In genomic region chr12:106956266-106956665, GRCm38 (mm10) we compare ENCODE assay signal across 11 mouse cellular contexts.
DNase-seq lines count a peak whose midpoint lies in the region; ATAC-seq and TF ChIP-seq lines count a peak whose summit lies in the region.
"Had no signal": no experiment of that assay in that cellular context is flagged by ENCODE, and none has a peak within 500 bp of the region (broad histone marks: within the 10 kb centered on the region; RNA-seq: fewer than 3 reads in every experiment).

No protein-coding gene starts in this region.

- TF ChIP-seq CTCF in brain, embryonic 14.5 days (IDR thresholded peaks at IDR 0.05; ENCODE audit: borderline replicate concordance, extremely low read depth, insufficient read depth, insufficient read length): no peak

- WGBS in forebrain, embryonic 12.5 days: 76% methylated on average over 6 of the region's 6 CpGs
- 77% methylated on average over 6 of the region's 6 CpGs for WGBS in forebrain, embryonic 11.5 days
- WGBS in embryonic facial prominence, embryonic 10.5 days: 86% methylated on average over 6 of the region's 6 CpGs
- WGBS in hindbrain, embryonic 16.5 days: 40% methylated on average over 6 of the region's 6 CpGs

- H3K9ac ChIP-seq in forebrain, embryonic 12.5 days: no peak overlapping the region
- H3K9ac ChIP-seq in forebrain, embryonic 11.5 days (ENCODE audit: low read length): no peak overlapping the region
- H3K9ac ChIP-seq in hindbrain, embryonic 16.5 days (ENCODE audit: low read depth, low read length): no peak overlapping the region
- H3K9ac ChIP-seq: liver, embryonic 12.5 days had no signal

- no peaks in the 10 kb centered on the region for H3K9me3 ChIP-seq in forebrain, embryonic 12.5 days
- H3K9me3 ChIP-seq in forebrain, embryonic 11.5 days (ENCODE audit: control insufficient read depth, low read length): no peaks in the 10 kb centered on the region
- no peaks in the 10 kb centered on the region for H3K9me3 ChIP-seq in embryonic facial prominence, embryonic 10.5 days
- H3K9me3 ChIP-seq in hindbrain, embryonic 16.5 days (ENCODE audit: control insufficient read depth, low read length): no peaks in the 10 kb centered on the region
- H3K9me3 ChIP-seq: liver, embryonic 12.5 days had no signal

- no peak overlapping the region for H3K4me2 ChIP-seq in forebrain, embryonic 12.5 days
- H3K4me2 ChIP-seq in forebrain, embryonic 11.5 days (ENCODE audit: low read depth, low read length, severe bottlenecking): no peak overlapping the region
- no peak overlapping the region for H3K4me2 ChIP-seq in hindbrain, embryonic 16.5 days (ENCODE audit: low read length)
- H3K4me2 ChIP-seq: liver, embryonic 12.5 days had no signal

- no peaks in the 10 kb centered on the region for H3K27me3 ChIP-seq in forebrain, embryonic 12.5 days
- H3K27me3 ChIP-seq in forebrain, embryonic 11.5 days (ENCODE audit: control insufficient read depth, insufficient read depth, low read length): no peaks in the 10 kb centered on the region
- H3K27me3 ChIP-seq in embryonic facial prominence, embryonic 10.5 days (replicated peaks; ENCODE audit: low read depth, poor library complexity, severe bottlenecking): no peaks in the 10 kb centered on the region; the same call in 1 of the 2 replicates
- no peaks in the 10 kb centered on the region for H3K27me3 ChIP-seq in hindbrain, embryonic 16.5 days (replicated peaks; ENCODE audit: control insufficient read depth, insufficient read depth, low read length)
- H3K27me3 ChIP-seq: liver, embryonic 12.5 days had no signal

- ATAC-seq in forebrain, embryonic 12.5 days (ENCODE audit: low FRiP score): no peak
- ATAC-seq in forebrain, embryonic 11.5 days (replicated peaks; ENCODE audit: low FRiP score): no peak
- ATAC-seq in hindbrain, embryonic 16.5 days: peak; percentile 19; the same call in 1 of the 2 replicates
- ATAC-seq: liver, embryonic 12.5 days had no signal

- no peak overlapping the region for H3K4me3 ChIP-seq in forebrain, embryonic 12.5 days (replicated peaks)
- H3K4me3 ChIP-seq in forebrain, embryonic 11.5 days (ENCODE audit: low read depth, low read length): no peak overlapping the region
- H3K4me3 ChIP-seq in embryonic facial prominence, embryonic 10.5 days: no peak overlapping the region
- no peak overlapping the region for H3K4me3 ChIP-seq in hindbrain, embryonic 16.5 days (ENCODE audit: low read length)
- H3K4me3 ChIP-seq: liver, embryonic 12.5 days; myocyte had no signal

- H3K27ac ChIP-seq in forebrain, embryonic 12.5 days: peak overlapping the region; percentile 67
- no peak overlapping the region for H3K27ac ChIP-seq in forebrain, embryonic 11.5 days (ENCODE audit: low read depth, low read length)
- peak overlapping the region; percentile 2; the same call in 1 of the 2 replicates for H3K27ac ChIP-seq in embryonic facial prominence, embryonic 10.5 days (replicated peaks)
- peak overlapping the region; percentile 9; the same call in 1 of the 2 replicates for H3K27ac ChIP-seq in hindbrain, embryonic 16.5 days (ENCODE audit: low read depth, low read length)
- H3K27ac ChIP-seq: liver, embryonic 12.5 days had no signal

- peaks cover 20% of the 10 kb centered on the region for H3K4me1 ChIP-seq in forebrain, embryonic 12.5 days
- no peaks in the 10 kb centered on the region for H3K4me1 ChIP-seq in forebrain, embryonic 11.5 days (replicated peaks; ENCODE audit: control insufficient read depth, insufficient read depth, low read length)
- peaks cover 12% of the 10 kb centered on the region; the same call in 1 of the 2 replicates for H3K4me1 ChIP-seq in embryonic facial prominence, embryonic 10.5 days
- H3K4me1 ChIP-seq in hindbrain, embryonic 16.5 days (ENCODE audit: control insufficient read depth, insufficient read depth, low read depth, low read length): peaks cover 15% of the 10 kb centered on the region
- H3K4me1 ChIP-seq: liver, embryonic 12.5 days had no signal

- no peak for DNase-seq in forebrain, embryonic 11.5 days (ENCODE audit: low spot score)
- peak; percentile 71 for DNase-seq in brain, embryonic 14.5 days (ENCODE audit: low read depth)
- no peak for DNase-seq in embryonic facial prominence, embryonic 10.5 days (ENCODE audit: low spot score)
- DNase-seq in right cerebral cortex, postnatal 36 days (ENCODE audit: low spot score in 2 of 2): no peak
- DNase-seq in gastrocnemius, postnatal 4 days (ENCODE audit: low spot score in 2 of 2): no peak
- no peak for DNase-seq in layer of hippocampus, postnatal 36 days
- DNase-seq: thymus, adult 2 months had no signal

- no peaks in the 10 kb centered on the region for H3K36me3 ChIP-seq in forebrain, embryonic 12.5 days (replicated peaks)
- no peaks in the 10 kb centered on the region for H3K36me3 ChIP-seq in forebrain, embryonic 11.5 days (ENCODE audit: control insufficient read depth, insufficient read depth, low read length)
- no peaks in the 10 kb centered on the region for H3K36me3 ChIP-seq in embryonic facial prominence, embryonic 10.5 days (replicated peaks)
- no peaks in the 10 kb centered on the region for H3K36me3 ChIP-seq in hindbrain, embryonic 16.5 days (ENCODE audit: control insufficient read depth, insufficient read depth, low read length)
- H3K36me3 ChIP-seq: liver, embryonic 12.5 days had no signal

- TF ChIP-seq POLR2A in brain, embryonic 14.5 days (IDR thresholded peaks at IDR 0.05; ENCODE audit: borderline replicate concordance, extremely low read depth, insufficient read depth, insufficient read length, poor library complexity, severe bottlenecking): no peak
